Mouse (Mus musculus): ENCODE measurements at regions not wholly inside any gene's neighbourhood (a gene's known extent, or its start where the extent isn't known, plus 50 kb on each side); places are given as distances from the start of the nearest gene placed in this dataset.
"Not testable (repeated sequence)": the region's sequence is repeated elsewhere in the genome, so short reads cannot be mapped to it uniquely, and the experiment has no call there.

DNA sequence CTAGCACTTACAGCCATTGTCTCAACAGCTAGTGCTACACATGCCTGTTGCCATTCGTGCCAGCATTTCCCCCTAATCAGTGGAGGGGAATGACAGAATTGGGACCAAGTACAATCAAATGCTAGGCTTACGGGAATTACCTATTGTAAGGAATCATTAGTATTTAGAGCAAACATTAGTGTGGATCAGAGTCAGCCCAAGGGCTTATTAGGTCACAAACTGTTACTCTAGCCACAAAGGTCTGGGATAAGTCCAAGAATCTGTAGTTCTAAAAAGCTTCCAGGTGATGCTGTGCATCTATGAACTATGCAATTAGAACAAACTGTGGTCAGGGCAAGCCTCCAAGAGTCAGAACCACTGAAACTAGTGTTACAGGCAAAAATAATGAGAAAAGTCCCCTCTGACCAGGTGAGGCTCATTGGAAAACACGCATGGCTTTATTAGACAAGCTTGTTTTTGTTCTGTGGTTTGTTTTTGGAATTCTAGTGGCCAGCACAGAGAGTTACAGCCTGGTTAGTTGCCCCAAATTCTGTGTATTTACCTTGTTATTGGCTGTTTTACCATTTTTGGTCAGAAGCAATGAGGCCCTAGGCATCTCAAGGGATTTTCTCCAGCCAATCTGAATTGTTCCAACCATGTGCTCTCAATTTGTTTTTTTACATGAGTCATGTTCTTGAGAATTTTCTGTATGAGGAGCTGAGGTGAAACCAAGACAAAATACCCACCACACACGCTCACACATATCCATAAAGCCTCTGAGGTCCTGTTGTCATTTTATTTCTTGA is 319.0 kb upstream of the Ube2e3 start:
- Histone ChIP-seq H3K27ac (no peak overlapping the region), H3K4me3 (ENCODE audit: insufficient read depth in 1 of 2, low read depth in 2 of 2, low read length in 2 of 2) (no peak overlapping the region), H3K4me2 (ENCODE audit: low read depth) (no peak overlapping the region), H3K4me1 (replicated peaks; ENCODE audit: control insufficient read depth in 2 of 2, insufficient read depth in 2 of 2, low read length in 1 of 2) (no peaks in the 10 kb centered on the region), H3K36me3 (replicated peaks; ENCODE audit: control insufficient read depth, insufficient read depth, low read depth) (no peaks in the 10 kb centered on the region), H3K27me3 (ENCODE audit: control insufficient read depth, insufficient read depth, low read length) (no peaks in the 10 kb centered on the region), H3K9ac (replicated peaks) (no peak overlapping the region), H3K9me3 (ENCODE audit: control insufficient read depth, low read length) (no peaks in the 10 kb centered on the region)
- TF ChIP-seq EP300 (IDR thresholded peaks at IDR 0.05; ENCODE audit: low read depth): no peak
- 53% methylated on average over 4 of the region's 4 CpGs for WGBS (ENCODE audit: insufficient replicate concordance)
- ATAC-seq (ENCODE audit: insufficient read depth) (no peak), DNase-seq (ENCODE audit: low read depth in 3 of 3, low spot score in 3 of 3) (no peak)

DNA sequence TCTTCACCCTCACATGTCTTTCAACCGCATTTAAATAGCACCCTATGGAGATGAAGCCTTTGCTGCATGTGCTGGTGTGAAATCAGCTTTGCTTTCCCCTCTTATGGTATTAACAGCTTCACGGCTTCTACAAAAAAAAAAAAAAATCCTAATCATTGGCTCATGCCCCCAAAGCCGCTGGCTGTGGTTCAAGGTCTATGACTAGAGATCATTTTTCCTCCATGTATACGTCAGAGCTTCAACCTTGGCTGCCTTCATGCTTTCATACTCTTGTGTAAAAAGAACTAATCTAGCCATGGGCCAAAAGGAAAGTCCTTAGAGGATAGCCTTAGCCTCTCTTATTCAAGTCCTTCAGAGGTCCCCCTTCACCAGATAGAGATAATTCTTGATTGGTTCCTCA is 320.6 kb upstream of the Ube2e3 start:
- WGBS (ENCODE audit: insufficient replicate concordance): 65% methylated on average over 4 of the region's 4 CpGs
- Histone ChIP-seq H3K9ac (replicated peaks) (no peak overlapping the region), H3K4me1 (replicated peaks; ENCODE audit: control insufficient read depth in 2 of 2, insufficient read depth in 2 of 2, low read length in 1 of 2) (no peaks in the 10 kb centered on the region), H3K27ac (no peak overlapping the region), H3K27me3 (ENCODE audit: control insufficient read depth, insufficient read depth, low read length) (no peaks in the 10 kb centered on the region), H3K9me3 (ENCODE audit: control insufficient read depth, low read length) (no peaks in the 10 kb centered on the region), H3K4me2 (ENCODE audit: low read depth) (no peak overlapping the region), H3K36me3 (replicated peaks; ENCODE audit: control insufficient read depth, insufficient read depth, low read depth) (no peaks in the 10 kb centered on the region), H3K4me3 (ENCODE audit: insufficient read depth in 1 of 2, low read depth in 2 of 2, low read length in 2 of 2) (no peak overlapping the region)
- ATAC-seq (ENCODE audit: insufficient read depth) (no peak), DNase-seq (ENCODE audit: low read depth in 3 of 3, low spot score in 3 of 3) (no peak)
- no peak for TF ChIP-seq EP300 (IDR thresholded peaks at IDR 0.05; ENCODE audit: low read depth)
- TF ChIP-seq CTCF (IDR thresholded peaks at IDR 0.05; ENCODE audit: low read depth): no peak

DNA sequence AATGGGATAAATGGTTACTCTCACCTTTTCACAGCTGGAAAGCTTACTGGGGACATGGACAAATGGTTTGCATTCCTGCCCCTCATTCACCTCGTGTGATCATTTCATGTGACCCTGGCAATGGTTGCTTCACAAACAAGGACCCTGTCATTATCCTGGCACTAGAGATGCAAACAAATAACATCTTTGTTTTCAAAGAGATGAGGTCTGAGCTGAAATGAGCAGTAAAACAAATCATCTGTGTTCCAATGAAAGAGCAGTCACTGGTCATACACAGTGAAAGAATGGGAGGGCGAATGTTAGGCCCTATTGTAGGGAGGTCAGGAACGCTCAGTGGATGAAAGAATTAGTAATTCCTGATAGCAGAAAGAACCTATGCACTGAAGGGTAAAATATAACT is 327.5 kb upstream of the Ube2e3 start:
- WGBS (ENCODE audit: insufficient replicate concordance): 45% methylated on average over 3 of the region's 3 CpGs
- Histone ChIP-seq H3K4me3 (ENCODE audit: insufficient read depth in 1 of 2, low read depth in 2 of 2, low read length in 2 of 2) (no peak overlapping the region), H3K4me2 (ENCODE audit: low read depth) (no peak overlapping the region), H3K9me3 (ENCODE audit: control insufficient read depth, low read length) (no peaks in the 10 kb centered on the region), H3K4me1 (replicated peaks; ENCODE audit: control insufficient read depth in 2 of 2, insufficient read depth in 2 of 2, low read length in 1 of 2) (no peaks in the 10 kb centered on the region), H3K36me3 (replicated peaks; ENCODE audit: control insufficient read depth, insufficient read depth, low read depth) (no peaks in the 10 kb centered on the region), H3K9ac (replicated peaks) (no peak overlapping the region), H3K27ac (no peak overlapping the region), H3K27me3 (ENCODE audit: control insufficient read depth, insufficient read depth, low read length) (no peaks in the 10 kb centered on the region)
- DNase-seq (ENCODE audit: low read depth in 3 of 3, low spot score in 3 of 3) (no peak), ATAC-seq (ENCODE audit: insufficient read depth) (no peak)
- TF ChIP-seq CTCF (IDR thresholded peaks at IDR 0.05; ENCODE audit: low read depth) (no peak), EP300 (IDR thresholded peaks at IDR 0.05; ENCODE audit: low read depth) (no peak)

DNA sequence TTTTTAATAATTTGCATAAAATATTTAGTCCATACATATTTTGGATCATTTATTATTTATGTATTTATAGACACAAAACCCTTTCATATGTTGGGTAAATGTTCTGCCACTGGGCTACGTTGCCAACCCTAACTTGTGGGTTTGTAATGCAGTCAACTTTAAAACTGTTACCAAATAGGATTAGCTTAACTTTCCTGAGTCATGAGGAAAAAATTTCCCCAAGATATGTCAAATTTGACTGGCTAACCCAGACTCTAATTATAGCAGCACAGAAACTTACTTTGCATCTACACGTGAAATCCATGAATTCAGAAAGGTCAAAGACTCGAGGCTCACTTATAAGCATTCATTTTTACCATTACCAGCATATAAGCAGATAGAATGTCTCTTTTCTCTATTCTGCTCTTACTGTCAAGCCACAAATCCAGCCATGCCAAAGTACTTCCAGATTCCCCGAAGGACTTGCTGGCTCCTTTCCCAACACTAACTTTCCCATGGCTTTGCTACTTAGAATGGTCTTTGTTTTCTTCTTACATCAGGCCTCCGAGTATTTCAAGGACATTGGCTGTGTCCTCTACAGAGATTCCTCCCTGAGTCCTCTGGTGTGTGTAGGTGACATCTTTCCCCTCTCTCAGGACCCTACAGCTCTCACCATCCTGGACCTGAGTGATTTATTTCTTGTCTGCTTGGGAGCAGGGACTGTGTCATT is 328.2 kb upstream of the Ube2e3 start:
- TF ChIP-seq CTCF (IDR thresholded peaks at IDR 0.05; ENCODE audit: low read depth) (no peak), EP300 (IDR thresholded peaks at IDR 0.05; ENCODE audit: low read depth) (no peak)
- Histone ChIP-seq H3K4me2 (ENCODE audit: low read depth) (no peak overlapping the region), H3K4me3 (ENCODE audit: insufficient read depth in 1 of 2, low read depth in 2 of 2, low read length in 2 of 2) (no peak overlapping the region), H3K27ac (no peak overlapping the region), H3K9ac (replicated peaks) (no peak overlapping the region), H3K27me3 (ENCODE audit: control insufficient read depth, insufficient read depth, low read length) (no peaks in the 10 kb centered on the region), H3K36me3 (replicated peaks; ENCODE audit: control insufficient read depth, insufficient read depth, low read depth) (no peaks in the 10 kb centered on the region), H3K4me1 (replicated peaks; ENCODE audit: control insufficient read depth in 2 of 2, insufficient read depth in 2 of 2, low read length in 1 of 2) (no peaks in the 10 kb centered on the region), H3K9me3 (ENCODE audit: control insufficient read depth, low read length) (no peaks in the 10 kb centered on the region)
- WGBS (ENCODE audit: insufficient replicate concordance): 57% methylated on average over 5 of the region's 5 CpGs
- ATAC-seq (ENCODE audit: insufficient read depth) (no peak), DNase-seq (ENCODE audit: low read depth in 3 of 3, low spot score in 3 of 3) (no peak)

DNA sequence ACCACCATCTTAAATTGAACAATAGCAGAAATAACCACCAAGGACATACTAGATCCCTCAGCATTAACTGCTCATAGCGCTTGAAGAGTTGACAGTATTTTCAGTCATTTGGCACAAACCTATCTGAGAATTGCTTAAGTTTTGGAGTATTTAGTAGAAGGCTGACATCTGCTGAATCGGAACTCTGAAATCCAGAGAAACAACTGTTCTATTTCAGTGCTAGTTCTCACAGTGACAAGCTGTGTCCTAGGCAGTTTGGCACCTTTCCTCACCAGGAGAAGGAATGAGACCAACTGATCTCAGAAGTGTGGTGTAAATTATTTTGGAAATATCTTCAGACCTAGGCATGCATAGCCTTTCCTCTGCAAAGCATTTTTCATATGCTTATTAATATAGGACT is 330.4 kb upstream of the Ube2e3 start:
- 70% methylated on average over 2 of the region's 2 CpGs for WGBS (ENCODE audit: insufficient replicate concordance)

DNA sequence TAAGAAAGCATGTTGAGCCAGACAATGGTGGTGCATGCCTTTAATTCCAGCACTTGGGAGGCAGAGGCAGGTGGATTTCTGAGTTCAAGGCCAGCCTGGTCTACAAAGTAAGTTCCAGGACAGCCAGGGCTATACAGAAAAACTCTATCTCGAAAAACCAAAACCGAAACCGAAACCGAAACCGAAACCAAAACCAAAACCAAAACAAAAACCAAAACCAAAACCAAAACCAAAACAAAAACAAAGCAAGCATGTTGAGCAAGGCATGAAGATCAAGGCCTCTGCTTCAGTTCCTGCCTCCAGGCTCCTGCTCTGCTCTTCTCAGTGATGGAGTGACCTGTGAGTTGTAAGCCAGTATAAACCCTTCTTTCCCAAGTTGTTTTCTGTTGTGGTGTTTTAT is 334.0 kb upstream of the Ube2e3 start:
- H3K36me3 ChIP-seq (replicated peaks; ENCODE audit: control insufficient read depth, insufficient read depth, low read depth); H3K9me3 ChIP-seq (ENCODE audit: control insufficient read depth, low read length); H3K9ac ChIP-seq (replicated peaks); ATAC-seq (ENCODE audit: insufficient read depth); H3K27ac ChIP-seq; H3K4me1 ChIP-seq (replicated peaks; ENCODE audit: control insufficient read depth in 2 of 2, insufficient read depth in 2 of 2, low read length in 1 of 2); H3K4me3 ChIP-seq (ENCODE audit: insufficient read depth in 1 of 2, low read depth in 2 of 2, low read length in 2 of 2); H3K4me2 ChIP-seq (ENCODE audit: low read depth); H3K27me3 ChIP-seq (ENCODE audit: control insufficient read depth, insufficient read depth, low read length); DNase-seq (ENCODE audit: low read depth in 3 of 3, low spot score in 3 of 3): not testable (repeated sequence)
- 78% methylated on average over 5 of the region's 5 CpGs for WGBS (ENCODE audit: insufficient replicate concordance)

More for the DNA sequence above, 330.4 kb upstream of the Ube2e3 start:
- H3K9me3 ChIP-seq (ENCODE audit: control insufficient read depth, low read length): no peaks in the 10 kb centered on the region
- H3K27me3 ChIP-seq (ENCODE audit: control insufficient read depth, insufficient read depth, low read length): no peaks in the 10 kb centered on the region
- no peaks in the 10 kb centered on the region for H3K36me3 ChIP-seq (replicated peaks; ENCODE audit: control insufficient read depth, insufficient read depth, low read depth)
- no peak overlapping the region for H3K27ac ChIP-seq
- H3K9ac ChIP-seq (replicated peaks): no peak overlapping the region
- H3K4me2 ChIP-seq (ENCODE audit: low read depth): no peak overlapping the region
- ATAC-seq (ENCODE audit: insufficient read depth) (no peak), DNase-seq (ENCODE audit: low read depth in 3 of 3, low spot score in 3 of 3) (no peak)
- no peak overlapping the region for H3K4me3 ChIP-seq (ENCODE audit: insufficient read depth in 1 of 2, low read depth in 2 of 2, low read length in 2 of 2)
- no peaks in the 10 kb centered on the region for H3K4me1 ChIP-seq (replicated peaks; ENCODE audit: control insufficient read depth in 2 of 2, insufficient read depth in 2 of 2, low read length in 1 of 2)
- TF ChIP-seq EP300 (IDR thresholded peaks at IDR 0.05; ENCODE audit: low read depth): no peak
- TF ChIP-seq CTCF (IDR thresholded peaks at IDR 0.05; ENCODE audit: low read depth): no peak
